Mouse (Mus musculus): Measurements from ENCODE around the gene Atp6v1e2. TPM values are rescaled to one million over a fixed set of nuclear protein-coding genes. Genes with fewer than 3 reads are reported as not detected.

Atp6v1e2 gene
- polyA plus RNA-seq, 1 experiment from 2014 or later: not detected

- no peak overlapping the region for H3K9ac ChIP-seq (replicated peaks)
- no peak overlapping the region for H3K4me2 ChIP-seq (ENCODE audit: low read depth, low read length)
- H3K4me3 ChIP-seq (ENCODE audit: low read depth, low read length): no peak overlapping the region
- H3K27ac ChIP-seq (ENCODE audit: low read depth): no peak overlapping the region
- H3K9me3 ChIP-seq (ENCODE audit: low read length): no peaks in the 10 kb centered on the region
- WGBS (ENCODE audit: insufficient replicate concordance): 72% methylated on average over 4 of the region's 4 CpGs
- ATAC-seq: no peak
- peaks cover 6% of the 10 kb centered on the region; the same call in 1 of the 2 replicates for H3K4me1 ChIP-seq (ENCODE audit: insufficient read depth)
- DNase-seq: no peak
- TF ChIP-seq EP300 (IDR thresholded peaks at IDR 0.05; ENCODE audit: low read depth) (no peak), CTCF (IDR thresholded peaks at IDR 0.05; ENCODE audit: low read depth) (peak; percentile 39)
- H3K27me3 ChIP-seq (ENCODE audit: insufficient read depth, low read length): no peaks in the 10 kb centered on the region
- H3K36me3 ChIP-seq (replicated peaks; ENCODE audit: insufficient read depth, low read length): no peaks in the 10 kb centered on the region
Observed at GRCm38 (mm10) chr17:86915540-86915939, 32.2 kb downstream of the Atp6v1e2 start.

GRCm38 (mm10) chr17:86913003-86913607 lies 34.6 kb downstream of the Atp6v1e2 start:
- ATAC-seq (no peak), DNase-seq (no peak)
- H3K4me2 ChIP-seq (ENCODE audit: low read depth, low read length): no peak overlapping the region
- H3K36me3 ChIP-seq (replicated peaks; ENCODE audit: insufficient read depth, low read length): no peaks in the 10 kb centered on the region
- H3K4me3 ChIP-seq (ENCODE audit: low read depth, low read length): no peak overlapping the region
- no peak overlapping the region for H3K27ac ChIP-seq (ENCODE audit: low read depth)
- H3K4me1 ChIP-seq (ENCODE audit: insufficient read depth): peaks cover 6% of the 10 kb centered on the region; the same call in 1 of the 2 replicates
- 70% methylated on average over 7 of the region's 7 CpGs for WGBS (ENCODE audit: insufficient replicate concordance)
- no peak overlapping the region for H3K9ac ChIP-seq (replicated peaks)
- no peak for TF ChIP-seq CTCF (IDR thresholded peaks at IDR 0.05; ENCODE audit: low read depth)
- TF ChIP-seq EP300 (IDR thresholded peaks at IDR 0.05; ENCODE audit: low read depth): no peak
- H3K9me3 ChIP-seq (ENCODE audit: low read length): no peaks in the 10 kb centered on the region
- no peaks in the 10 kb centered on the region for H3K27me3 ChIP-seq (ENCODE audit: insufficient read depth, low read length)

DNA sequence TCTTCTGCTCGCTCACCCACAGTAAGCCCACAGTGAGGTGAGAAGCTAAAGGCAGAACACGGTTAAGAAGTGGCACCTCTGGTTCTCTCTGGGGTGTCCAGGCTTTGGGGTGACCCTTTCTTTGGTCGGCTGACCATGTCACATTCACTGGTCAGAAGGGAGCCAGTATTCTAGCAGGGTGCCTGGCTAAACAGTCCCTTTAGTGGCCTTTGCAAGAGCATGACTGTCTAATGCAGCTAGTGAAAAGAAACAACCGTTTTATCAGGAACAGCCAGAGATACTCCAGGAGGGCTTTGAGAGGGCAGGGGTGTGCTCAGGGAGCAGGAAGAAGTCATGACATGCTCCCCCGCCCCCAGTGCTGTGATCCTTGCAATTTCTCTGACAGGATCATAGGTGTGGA lies 36.4 kb downstream of the Atp6v1e2 start:
- H3K27ac ChIP-seq (ENCODE audit: low read depth): no peak overlapping the region
- TF ChIP-seq CTCF (IDR thresholded peaks at IDR 0.05; ENCODE audit: low read depth) (no peak), EP300 (IDR thresholded peaks at IDR 0.05; ENCODE audit: low read depth) (no peak)
- no peaks in the 10 kb centered on the region for H3K27me3 ChIP-seq (ENCODE audit: insufficient read depth, low read length)
- WGBS (ENCODE audit: insufficient replicate concordance): 40% methylated on average over 5 of the region's 5 CpGs
- no peak overlapping the region for H3K4me2 ChIP-seq (ENCODE audit: low read depth, low read length)
- H3K4me3 ChIP-seq (ENCODE audit: low read depth, low read length): no peak overlapping the region
- DNase-seq: peak; percentile 11
- no peaks in the 10 kb centered on the region for H3K9me3 ChIP-seq (ENCODE audit: low read length)
- H3K36me3 ChIP-seq (replicated peaks; ENCODE audit: insufficient read depth, low read length): no peaks in the 10 kb centered on the region
- peak; percentile 31 for ATAC-seq
- H3K4me1 ChIP-seq (ENCODE audit: insufficient read depth): peaks cover 6% of the 10 kb centered on the region; the same call in 1 of the 2 replicates
- no peak overlapping the region for H3K9ac ChIP-seq (replicated peaks)

- Histone ChIP-seq H3K4me3 (ENCODE audit: low read depth, low read length) (no peak overlapping the region), H3K4me1 (ENCODE audit: insufficient read depth) (peaks cover 14% of the 10 kb centered on the region), H3K9ac (replicated peaks) (no peak overlapping the region), H3K27ac (ENCODE audit: low read depth) (no peak overlapping the region), H3K4me2 (ENCODE audit: low read depth, low read length) (no peak overlapping the region), H3K27me3 (ENCODE audit: insufficient read depth, low read length) (no peaks in the 10 kb centered on the region), H3K9me3 (ENCODE audit: low read length) (no peaks in the 10 kb centered on the region), H3K36me3 (replicated peaks; ENCODE audit: insufficient read depth, low read length) (no peaks in the 10 kb centered on the region)
- no peak for ATAC-seq
- DNase-seq: no peak
- WGBS (ENCODE audit: insufficient replicate concordance): 74% methylated on average over 14 of the region's 14 CpGs
- TF ChIP-seq CTCF (IDR thresholded peaks at IDR 0.05; ENCODE audit: low read depth) (peak; percentile 60), EP300 (IDR thresholded peaks at IDR 0.05; ENCODE audit: low read depth) (no peak)
Observed at GRCm38 (mm10) chr17:86909733-86910495, 37.8 kb downstream of the Atp6v1e2 start.

- no peaks in the 10 kb centered on the region for H3K27me3 ChIP-seq (ENCODE audit: insufficient read depth, low read length)
- no peaks in the 10 kb centered on the region for H3K9me3 ChIP-seq (ENCODE audit: low read length)
- no peak overlapping the region for H3K4me2 ChIP-seq (ENCODE audit: low read depth, low read length)
- no peak for TF ChIP-seq EP300 (IDR thresholded peaks at IDR 0.05; ENCODE audit: low read depth)
- TF ChIP-seq CTCF (IDR thresholded peaks at IDR 0.05; ENCODE audit: low read depth): no peak
- H3K9ac ChIP-seq (replicated peaks): no peak overlapping the region
- H3K36me3 ChIP-seq (replicated peaks; ENCODE audit: insufficient read depth, low read length): no peaks in the 10 kb centered on the region
- H3K4me1 ChIP-seq (ENCODE audit: insufficient read depth): peaks cover 30% of the 10 kb centered on the region
- no peak for DNase-seq
- 72% methylated on average over 8 of the region's 8 CpGs for WGBS (ENCODE audit: insufficient replicate concordance)
- no peak for ATAC-seq
- no peak overlapping the region for H3K27ac ChIP-seq (ENCODE audit: low read depth)
- H3K4me3 ChIP-seq (ENCODE audit: low read depth, low read length): no peak overlapping the region
Observed at GRCm38 (mm10) chr17:86908316-86908715, 39.4 kb downstream of the Atp6v1e2 start.

DNA sequence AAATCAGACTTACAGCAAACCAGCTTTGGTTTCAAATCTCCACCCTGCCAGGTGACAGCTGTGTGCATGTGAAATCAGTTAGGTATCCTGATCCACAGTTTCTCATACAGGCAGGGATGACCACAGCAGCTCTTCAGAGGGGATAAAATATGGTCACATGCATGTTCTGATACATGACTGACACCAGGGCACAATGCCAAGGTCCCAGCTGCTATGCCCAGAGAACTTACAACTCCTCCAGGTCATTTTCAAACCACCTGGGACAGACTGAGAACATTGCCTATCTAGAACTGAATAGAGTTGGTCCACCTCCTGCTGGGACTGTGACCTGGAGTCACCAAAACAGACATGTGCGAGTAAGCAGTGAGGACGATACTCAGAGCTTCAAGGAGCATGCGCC lies 40.6 kb downstream of the Atp6v1e2 start:
- Histone ChIP-seq H3K27me3 (ENCODE audit: insufficient read depth, low read length) (no peaks in the 10 kb centered on the region), H3K9me3 (ENCODE audit: low read length) (no peaks in the 10 kb centered on the region), H3K9ac (replicated peaks) (no peak overlapping the region), H3K36me3 (replicated peaks; ENCODE audit: insufficient read depth, low read length) (no peaks in the 10 kb centered on the region), H3K4me1 (ENCODE audit: insufficient read depth) (peaks cover 30% of the 10 kb centered on the region), H3K4me3 (ENCODE audit: low read depth, low read length) (no peak overlapping the region), H3K27ac (ENCODE audit: low read depth) (no peak overlapping the region), H3K4me2 (ENCODE audit: low read depth, low read length) (no peak overlapping the region)
- ATAC-seq (no peak), DNase-seq (no peak)
- TF ChIP-seq CTCF (IDR thresholded peaks at IDR 0.05; ENCODE audit: low read depth) (no peak), EP300 (IDR thresholded peaks at IDR 0.05; ENCODE audit: low read depth) (no peak)
- WGBS (ENCODE audit: insufficient replicate concordance): 85% methylated on average over 3 of the region's 3 CpGs

Data from liver, postnatal 0 days (tissue).